Mouse (Mus musculus): ENCODE results near the gene Src. TPM values are rescaled to one million over a fixed set of nuclear protein-coding genes. Genes with fewer than 3 reads are reported as not detected.

Src gene
- polyA plus RNA-seq, 1 experiment from 2014 or later: 19.6 TPM

DNA sequence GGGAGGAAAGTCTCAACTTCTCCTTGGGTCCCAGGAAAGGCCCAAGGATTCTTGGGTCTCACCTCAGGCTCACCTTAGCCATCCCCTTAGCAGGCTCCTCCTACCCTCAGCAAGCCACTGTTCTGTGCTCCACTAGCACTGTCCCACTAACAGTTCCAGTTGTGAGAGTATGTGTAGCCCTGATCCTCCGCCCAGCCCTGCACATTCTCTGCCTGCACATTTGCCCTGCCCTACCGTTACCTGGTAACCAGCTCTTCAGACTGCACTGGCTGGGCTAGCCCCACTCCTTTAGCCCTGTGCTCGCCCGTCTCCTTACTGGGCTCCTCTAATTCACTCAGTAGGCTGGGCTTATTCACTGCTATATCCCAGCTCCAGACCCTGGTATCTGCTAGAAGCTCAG, 2.2 kb downstream of the Src start:
- no peak for DNase-seq (ENCODE audit: extremely low spot score, low spot score)
- peaks cover 35% of the 10 kb centered on the region for H3K27me3 ChIP-seq (ENCODE audit: poor library complexity, severe bottlenecking)
- no peak overlapping the region for H3K4me3 ChIP-seq
- no peaks in the 10 kb centered on the region for H3K36me3 ChIP-seq (replicated peaks)
- WGBS: 86% methylated on average over 4 of the region's 4 CpGs
- H3K4me1 ChIP-seq: peaks cover 71% of the 10 kb centered on the region
- 0 out of 2 replicates have a peak overlapping the region, but pooled peaks have one; percentile 32 for H3K27ac ChIP-seq
- H3K9me3 ChIP-seq: no peaks in the 10 kb centered on the region

DNA sequence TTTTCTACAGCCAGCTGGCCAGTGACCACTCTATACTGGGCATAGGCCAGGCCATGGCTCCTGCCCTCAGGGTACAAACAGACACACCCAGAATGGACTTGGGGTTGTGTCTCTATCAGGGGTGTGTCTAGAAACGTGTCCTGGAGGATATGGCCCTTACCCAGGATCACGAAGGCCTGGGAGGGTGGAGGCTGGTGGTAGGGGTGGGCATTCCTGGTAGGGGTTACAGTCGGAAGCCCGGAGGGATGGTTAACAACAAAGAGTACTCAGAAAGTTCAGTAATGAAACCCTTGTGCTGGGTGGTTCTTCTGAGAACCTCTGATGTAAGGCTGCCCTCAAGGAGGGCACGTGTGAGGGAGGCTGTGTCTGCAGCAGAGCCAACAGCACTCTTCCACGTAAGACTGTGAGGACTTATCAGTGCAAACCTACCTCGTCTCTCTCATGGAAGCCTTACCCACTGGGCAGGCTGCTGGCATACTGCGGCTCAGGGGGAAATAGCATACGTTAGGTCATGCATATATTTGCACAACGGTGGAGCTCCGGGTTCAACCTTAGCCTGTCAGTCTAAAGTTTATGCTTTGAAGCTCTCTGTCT, 3.9 kb downstream of the Src start:
- 74% methylated on average over 11 of the region's 11 CpGs for WGBS
- Histone ChIP-seq H3K27me3 (ENCODE audit: poor library complexity, severe bottlenecking) (peaks cover 33% of the 10 kb centered on the region), H3K27ac (peak overlapping the region; percentile 99), H3K9me3 (no peaks in the 10 kb centered on the region), H3K4me1 (peaks cover 82% of the 10 kb centered on the region), H3K36me3 (replicated peaks) (peaks cover 9% of the 10 kb centered on the region; the same call in 1 of the 2 replicates), H3K4me3 (no peak overlapping the region)
- DNase-seq (ENCODE audit: extremely low spot score, low spot score): no peak

DNA sequence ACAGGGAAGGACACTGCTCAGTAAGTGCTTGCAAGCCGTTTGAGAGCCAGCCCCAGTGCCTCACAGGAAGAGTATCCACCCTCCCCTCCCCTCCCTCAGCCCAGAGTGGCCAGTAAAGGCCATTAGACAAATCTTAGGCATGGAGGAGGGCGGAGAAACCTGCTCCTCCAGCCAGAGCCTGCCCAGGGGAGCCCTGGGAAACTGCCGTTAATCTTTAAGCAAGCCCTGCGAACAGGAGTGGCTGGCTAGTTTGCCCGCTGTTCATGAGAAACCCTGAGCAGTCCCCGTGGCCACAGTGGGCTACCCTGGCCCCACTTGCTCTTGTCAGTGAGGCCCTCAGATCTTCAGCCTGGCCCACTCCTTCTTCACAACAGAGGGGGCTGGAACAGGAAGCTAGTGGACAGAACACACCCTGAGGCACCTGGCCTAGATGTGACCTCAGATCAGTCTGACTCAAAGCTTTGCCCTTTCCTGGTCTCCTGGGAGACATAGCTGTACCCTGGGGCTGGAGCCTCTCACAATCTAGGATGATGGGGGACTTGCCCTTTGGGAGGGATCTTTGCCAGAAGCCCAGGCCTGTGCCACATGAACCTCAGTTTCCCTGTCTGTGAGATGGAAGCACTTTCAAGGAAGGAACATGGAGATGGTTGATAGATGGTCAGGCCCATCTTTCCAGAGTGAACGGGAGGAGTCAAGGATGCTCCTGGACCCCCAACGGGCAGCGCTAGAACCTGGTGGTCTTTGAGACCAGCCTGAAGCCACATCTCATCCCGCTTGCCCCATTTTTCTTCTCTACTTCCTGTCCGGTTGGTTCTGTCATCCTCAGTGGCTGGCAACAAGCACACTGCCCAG, 4.8 kb downstream of the Src start:
- Histone ChIP-seq H3K4me1 (peaks cover 82% of the 10 kb centered on the region), H3K4me3 (peak overlapping the region; percentile 88), H3K27ac (peak overlapping the region; percentile 99), H3K27me3 (ENCODE audit: poor library complexity, severe bottlenecking) (peaks cover 24% of the 10 kb centered on the region), H3K9me3 (no peaks in the 10 kb centered on the region), H3K36me3 (replicated peaks) (peaks cover 18% of the 10 kb centered on the region)
- WGBS: 43% methylated on average over 11 of the region's 11 CpGs
- DNase-seq (ENCODE audit: extremely low spot score, low spot score): peak; percentile 45

DNA sequence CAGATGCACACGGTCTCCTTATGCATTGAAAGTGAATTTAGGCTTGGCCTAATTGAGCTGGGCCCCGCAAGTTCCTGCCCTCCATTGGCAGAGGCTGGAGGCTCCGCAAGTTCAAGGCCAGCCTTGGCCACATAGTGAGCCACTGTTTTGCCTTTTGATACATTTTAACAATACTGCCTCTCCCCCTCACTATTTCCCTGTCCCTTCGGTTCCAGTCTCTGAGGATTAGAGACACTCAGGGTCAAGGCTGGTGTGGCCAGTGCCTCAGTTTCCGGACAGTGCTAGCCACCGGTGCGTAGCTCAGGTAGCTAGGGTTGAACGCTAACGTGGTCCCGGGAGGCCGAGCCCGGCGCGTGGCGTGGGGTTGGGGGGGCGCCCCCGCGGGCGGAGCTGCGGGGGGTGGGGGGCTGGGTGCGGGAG, 5.5 kb downstream of the Src start:
- no peaks in the 10 kb centered on the region for H3K9me3 ChIP-seq
- peaks cover 25% of the 10 kb centered on the region for H3K36me3 ChIP-seq (replicated peaks)
- peak overlapping the region; percentile 99 for H3K27ac ChIP-seq
- peak overlapping the region; percentile 88 for H3K4me3 ChIP-seq
- DNase-seq (ENCODE audit: extremely low spot score, low spot score): peak; percentile 38
- peaks cover 82% of the 10 kb centered on the region for H3K4me1 ChIP-seq
- peaks cover 17% of the 10 kb centered on the region for H3K27me3 ChIP-seq (ENCODE audit: poor library complexity, severe bottlenecking)
- whole genome bisulfite sequencing: 9% methylated on average over 21 of the region's 21 CpGs

DNA sequence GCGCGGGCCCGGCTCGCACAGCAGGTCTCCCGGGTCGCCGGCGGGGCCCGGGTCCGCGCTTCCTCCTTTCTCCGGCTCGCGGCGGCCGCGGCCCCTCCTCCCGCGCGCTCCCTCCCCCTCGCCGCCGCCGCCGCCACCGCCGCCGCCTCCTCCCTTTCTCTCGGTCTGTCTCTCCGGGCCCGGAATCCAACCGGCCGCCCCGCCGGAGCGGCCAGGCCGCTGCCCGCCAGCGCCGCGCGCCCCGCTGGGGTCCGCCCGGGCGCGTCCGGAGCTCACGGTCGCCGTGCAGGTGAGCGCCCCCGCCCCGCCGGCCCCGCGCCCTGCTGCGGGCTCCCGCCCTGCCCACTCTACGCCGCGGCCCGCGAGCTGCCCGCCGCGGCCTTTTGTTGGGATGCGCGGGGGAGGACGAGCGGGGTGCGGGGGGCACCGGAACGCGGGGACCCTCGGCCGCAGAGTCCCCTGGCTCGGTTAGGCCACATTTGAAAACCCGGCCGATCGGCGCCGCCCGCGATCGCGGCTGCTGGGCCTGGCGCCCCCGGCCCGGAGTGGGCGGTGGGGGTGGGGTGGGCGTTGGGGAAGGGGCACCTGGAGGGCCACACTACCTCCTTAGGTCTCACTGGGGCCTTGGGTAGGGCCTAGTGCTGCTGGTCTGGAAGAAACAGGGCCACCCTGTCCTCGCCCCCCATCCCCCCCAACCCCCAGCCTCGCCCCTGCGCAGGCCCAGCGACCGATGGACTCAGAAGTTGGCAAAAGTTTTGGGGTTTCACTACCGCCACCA, 6.1 kb downstream of the Src start:
- DNase-seq (ENCODE audit: extremely low spot score, low spot score): peak; percentile 56
- Histone ChIP-seq H3K36me3 (replicated peaks) (peaks cover 31% of the 10 kb centered on the region), H3K4me3 (peak overlapping the region; percentile 88), H3K4me1 (peaks cover 82% of the 10 kb centered on the region), H3K27me3 (ENCODE audit: poor library complexity, severe bottlenecking) (peaks cover 12% of the 10 kb centered on the region), H3K27ac (peak overlapping the region; percentile 99), H3K9me3 (no peaks in the 10 kb centered on the region)
- WGBS: under 1% methylated on average over 86 of the region's 98 CpGs

DNA sequence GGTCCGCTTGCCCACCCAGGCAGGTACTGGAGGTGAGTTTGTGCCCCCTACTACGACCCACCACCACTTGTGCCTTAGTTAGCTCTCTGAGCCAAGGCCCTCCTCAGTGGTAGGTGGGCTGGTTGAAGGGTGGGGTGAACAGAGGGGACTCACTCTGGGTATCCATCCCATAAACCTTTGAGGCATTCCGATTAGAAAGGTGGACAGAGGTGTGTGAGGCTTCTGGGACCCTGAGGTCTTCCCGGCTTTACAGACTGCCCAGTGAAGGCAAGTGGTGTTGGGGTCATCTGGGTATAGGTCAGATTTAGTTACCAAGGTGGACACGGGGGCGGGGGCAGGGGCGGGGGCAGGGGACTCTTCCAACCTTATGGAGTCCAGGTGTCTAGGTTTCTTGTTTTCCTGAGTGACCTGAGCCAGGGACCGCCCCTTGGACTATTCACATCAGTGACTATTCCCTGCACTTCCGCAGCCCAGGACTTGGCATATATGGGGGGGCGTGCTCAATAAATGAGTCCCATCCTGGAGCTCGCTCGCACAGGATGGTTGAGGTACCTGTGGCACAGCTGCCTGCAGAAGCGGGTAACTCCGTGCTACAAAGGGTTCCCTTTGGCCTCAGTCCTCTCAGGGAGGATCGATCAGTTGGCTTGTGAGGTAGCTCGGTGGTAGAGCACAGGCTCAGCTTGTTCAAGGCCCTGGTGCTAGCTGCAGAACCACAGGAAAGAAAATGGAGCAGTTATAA, 6.8 kb downstream of the Src start:
- 70% methylated on average over 16 of the region's 16 CpGs for WGBS
- Histone ChIP-seq H3K36me3 (replicated peaks) (peaks cover 38% of the 10 kb centered on the region), H3K9me3 (no peaks in the 10 kb centered on the region), H3K4me1 (peaks cover 86% of the 10 kb centered on the region), H3K27me3 (ENCODE audit: poor library complexity, severe bottlenecking) (peaks cover 9% of the 10 kb centered on the region), H3K27ac (peak overlapping the region; percentile 99), H3K4me3 (peak overlapping the region; percentile 88)
- DNase-seq (ENCODE audit: extremely low spot score, low spot score): no peak

DNA sequence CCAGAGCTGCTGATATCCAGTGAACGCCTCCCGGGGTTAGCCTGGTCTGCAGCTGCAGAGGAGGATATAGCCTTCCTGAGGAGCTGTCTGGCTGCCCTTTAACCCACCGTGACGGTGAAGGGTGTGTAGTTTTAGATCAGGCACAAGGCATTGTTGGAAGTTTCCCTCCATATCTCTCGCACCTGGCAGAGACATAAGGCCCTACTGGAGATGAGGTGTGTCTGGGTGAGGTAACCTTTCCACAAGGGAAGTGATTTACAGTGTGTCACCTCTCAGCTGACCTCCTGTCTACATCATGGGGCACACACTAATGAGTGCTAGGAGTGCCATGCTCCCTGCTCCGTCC, 7.4 kb downstream of the Src start:
- Histone ChIP-seq H3K4me1 (peaks cover 87% of the 10 kb centered on the region), H3K27me3 (ENCODE audit: poor library complexity, severe bottlenecking) (peaks cover 9% of the 10 kb centered on the region), H3K27ac (peak overlapping the region; percentile 99; the same call in 1 of the 2 replicates), H3K36me3 (replicated peaks) (peaks cover 44% of the 10 kb centered on the region), H3K4me3 (peak overlapping the region; percentile 88; the same call in 1 of the 2 replicates), H3K9me3 (no peaks in the 10 kb centered on the region)
- 80% methylated on average over 6 of the region's 6 CpGs for WGBS
- DNase-seq (ENCODE audit: extremely low spot score, low spot score): no peak

DNA sequence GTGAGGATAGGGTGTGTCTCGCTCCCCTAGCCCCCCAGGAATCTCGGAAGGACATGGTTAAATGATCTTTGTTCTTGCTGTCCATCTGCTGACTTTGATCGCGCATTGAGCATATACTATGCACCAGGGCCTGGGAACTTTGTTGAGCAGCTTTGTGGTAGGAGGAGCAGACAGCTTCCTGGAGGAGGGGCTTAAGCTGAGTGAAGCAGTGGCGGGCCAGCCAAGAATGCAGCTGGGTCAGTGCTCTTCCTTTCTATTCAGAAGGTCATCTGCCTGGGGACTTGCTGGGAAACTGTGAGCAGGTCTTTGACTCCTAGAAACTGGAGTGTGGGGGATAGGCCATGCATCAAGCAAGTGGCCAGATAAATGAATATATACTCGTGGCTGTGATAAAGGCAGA, 7.9 kb downstream of the Src start:
- peaks cover 92% of the 10 kb centered on the region for H3K4me1 ChIP-seq
- H3K27ac ChIP-seq: no peak overlapping the region

DNA sequence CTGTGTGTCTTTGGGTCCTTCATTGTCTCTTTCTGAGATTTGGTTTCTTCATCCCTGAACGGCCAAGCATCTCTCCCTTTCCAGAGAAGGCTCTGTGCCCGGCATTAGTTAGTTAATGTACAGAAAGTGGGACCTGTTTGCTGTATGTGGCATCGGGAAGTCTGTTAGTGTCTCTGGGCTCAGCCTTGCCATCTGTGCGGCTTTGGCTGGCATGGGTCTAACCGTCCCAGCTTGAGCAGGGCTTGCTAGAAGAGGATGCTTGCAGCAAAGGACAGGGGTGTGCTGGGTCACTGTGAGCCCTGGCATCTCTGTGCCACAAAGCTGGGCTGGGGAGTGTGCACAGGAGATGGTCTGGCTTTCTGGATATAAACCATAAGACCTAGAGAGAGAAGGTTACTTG, 8.9 kb downstream of the Src start:
- 87% methylated on average over 5 of the region's 5 CpGs for WGBS
- H3K27me3 ChIP-seq (ENCODE audit: poor library complexity, severe bottlenecking): peaks cover 4% of the 10 kb centered on the region
- no peak overlapping the region for H3K4me3 ChIP-seq
- no peak for DNase-seq (ENCODE audit: extremely low spot score, low spot score)
- H3K4me1 ChIP-seq: peaks cover 98% of the 10 kb centered on the region
- H3K27ac ChIP-seq: peak overlapping the region; percentile 27
- H3K9me3 ChIP-seq: no peaks in the 10 kb centered on the region
- H3K36me3 ChIP-seq (replicated peaks): peaks cover 58% of the 10 kb centered on the region

More for the DNA sequence above, 7.9 kb downstream of the Src start:
- peak overlapping the region; percentile 88; the same call in 1 of the 2 replicates for H3K4me3 ChIP-seq
- H3K9me3 ChIP-seq: no peaks in the 10 kb centered on the region
- H3K27me3 ChIP-seq (ENCODE audit: poor library complexity, severe bottlenecking): peaks cover 9% of the 10 kb centered on the region
- 84% methylated on average over 6 of the region's 6 CpGs for WGBS
- peaks cover 48% of the 10 kb centered on the region for H3K36me3 ChIP-seq (replicated peaks)
- no peak for DNase-seq (ENCODE audit: extremely low spot score, low spot score)

DNA sequence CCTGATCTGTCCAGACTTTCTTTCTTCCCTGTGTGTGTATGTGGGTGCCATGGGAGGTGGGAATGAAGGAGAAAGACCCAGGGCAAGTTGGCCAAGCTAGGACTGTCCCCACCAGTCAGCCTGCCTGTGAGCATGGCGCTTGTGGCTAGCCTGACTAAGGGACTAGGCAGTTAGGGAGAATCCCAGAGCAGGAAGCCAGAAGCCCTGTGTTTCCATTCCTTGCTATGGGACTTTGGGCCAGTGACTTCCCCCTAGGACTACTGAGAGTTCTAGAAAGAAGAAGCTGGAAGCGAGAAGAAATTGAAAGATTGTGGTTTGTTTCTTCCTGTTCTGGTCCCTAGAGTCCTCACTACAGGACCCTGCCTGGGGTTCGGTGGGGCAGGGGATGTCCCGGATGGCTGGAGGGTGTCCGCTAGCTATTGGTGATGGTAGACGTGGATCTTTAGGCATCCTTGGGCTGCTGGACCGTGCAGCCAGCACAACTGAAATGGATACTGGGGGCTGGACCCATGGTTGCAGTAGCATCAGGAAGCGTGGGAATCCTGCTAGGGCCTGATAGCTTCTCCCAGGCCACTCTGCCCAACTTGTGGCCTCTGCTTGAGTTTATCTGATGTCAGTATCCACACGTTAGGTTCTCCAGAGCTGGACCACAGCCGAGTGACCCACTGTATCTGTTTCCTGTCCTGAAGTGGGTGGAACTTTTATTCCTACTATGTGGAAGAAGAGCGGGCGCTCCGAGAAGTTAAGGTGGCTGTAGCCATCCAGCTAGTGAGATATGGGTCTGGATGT, 10.3 kb downstream of the Src start:
- WGBS: 93% methylated on average over 13 of the region's 13 CpGs
- no peak overlapping the region for H3K4me3 ChIP-seq
- H3K4me1 ChIP-seq: peaks cover 98% of the 10 kb centered on the region
- H3K36me3 ChIP-seq (replicated peaks): peaks cover 72% of the 10 kb centered on the region
- no peaks in the 10 kb centered on the region for H3K9me3 ChIP-seq
- H3K27me3 ChIP-seq (ENCODE audit: poor library complexity, severe bottlenecking): no peaks in the 10 kb centered on the region
- 0 out of 2 replicates have a peak overlapping the region, but pooled peaks have one; percentile 37 for H3K27ac ChIP-seq
- DNase-seq (ENCODE audit: extremely low spot score, low spot score): no peak

DNA sequence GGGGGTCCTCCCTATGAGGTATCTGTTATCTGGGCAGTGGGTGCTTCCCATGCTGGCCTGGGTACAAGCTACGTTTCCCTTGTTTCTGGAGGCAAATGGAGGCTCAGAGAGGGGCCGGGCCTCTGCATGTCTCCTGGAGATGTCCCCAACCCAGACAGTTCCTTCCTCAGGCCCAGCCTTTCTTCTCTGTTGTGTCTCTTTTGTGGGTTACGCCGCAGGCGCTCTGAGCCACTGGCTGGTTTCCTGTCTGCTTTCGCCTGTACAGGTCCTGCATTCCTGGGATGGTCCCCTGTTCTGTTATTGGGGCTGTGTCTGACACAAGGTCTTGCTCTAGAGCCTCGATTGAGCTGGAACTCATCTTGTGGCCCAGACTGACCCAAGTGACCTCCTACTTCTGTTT, 11.5 kb downstream of the Src start:
- no peak for DNase-seq (ENCODE audit: extremely low spot score, low spot score)
- peaks cover 99% of the 10 kb centered on the region for H3K4me1 ChIP-seq
- no peaks in the 10 kb centered on the region for H3K27me3 ChIP-seq (ENCODE audit: poor library complexity, severe bottlenecking)
- H3K4me3 ChIP-seq: no peak overlapping the region
- H3K36me3 ChIP-seq (replicated peaks): peaks cover 83% of the 10 kb centered on the region
- H3K9me3 ChIP-seq: no peaks in the 10 kb centered on the region
- 0 out of 2 replicates have a peak overlapping the region, but pooled peaks have one; percentile 37 for H3K27ac ChIP-seq
- 83% methylated on average over 7 of the region's 7 CpGs for WGBS
